Mouse (Mus musculus) CH12.LX (cell line): ENCODE measurements at regions not wholly inside any gene's neighbourhood (a gene's known extent, or its start where the extent isn't known, plus 50 kb on each side); places are given as distances from the start of the nearest gene placed in this dataset.

Source experiments
- DNase-seq: peaks from one replicate; pipeline ENCODE4 v3.0.0-alpha.2; 2013; ENCODE audit errors: extremely low read depth
- H3K27ac ChIP-seq: 2 replicates; pipeline ENCODE4 v1.5.1; 2012; ENCODE audit warnings: low read depth, mild to moderate bottlenecking, control low read depth, moderate library complexity; ENCODE audit not compliant: insufficient read depth
- H3K27me3 ChIP-seq: replicated peaks from 2 replicates; pipeline ENCODE3; 2012; ENCODE audit warnings: inconsistent platforms
- H3K36me3 ChIP-seq, 2 experiments: replicated peaks in 1 of 2; 2 replicates each; pipeline versions ENCODE3 to v1.6.1; 2012; ENCODE audit warnings: inconsistent platforms in 1 of 2, low read length in 1 of 2, mild to moderate bottlenecking in 1 of 2, mixed read lengths in 1 of 2, moderate library complexity in 1 of 2; ENCODE audit not compliant: control insufficient read depth in 1 of 2, insufficient read depth in 1 of 2
- H3K4me1 ChIP-seq, 2 experiments: 2 replicates each; pipeline ENCODE4 v1.6.1; 2012; ENCODE audit warnings: inconsistent platforms in 1 of 2, moderate library complexity in 1 of 2; ENCODE audit not compliant: insufficient read depth in 2 of 2, control insufficient read depth in 1 of 2
- H3K4me2 ChIP-seq: 2 replicates; pipeline ENCODE4 v1.6.1; 2012; ENCODE audit warnings: low read depth, mild to moderate bottlenecking, control low read depth; ENCODE audit not compliant: poor library complexity, insufficient read depth, severe bottlenecking
- H3K4me3 ChIP-seq, 3 experiments: fragments of 150-350 bp in 1 of 3; sonication (generic) in 1 of 3; replicated peaks in 1 of 3; 2 replicates each; pipeline versions ENCODE3 to v1.5.1; 2011 to 2012; ENCODE audit warnings: low read depth in 2 of 3, low read length in 2 of 3, mild to moderate bottlenecking in 2 of 3, moderate library complexity in 2 of 3, control low read depth in 1 of 3, improper control_type of control experiment in 1 of 3, inconsistent platforms in 1 of 3, mixed read lengths in 1 of 3; ENCODE audit not compliant: poor library complexity in 1 of 3
- H3K79me2 ChIP-seq: replicated peaks from 2 replicates; pipeline ENCODE4 v1.6.1; 2012; ENCODE audit warnings: mild to moderate bottlenecking, moderate library complexity; ENCODE audit not compliant: control insufficient read depth, poor library complexity, insufficient read depth, severe bottlenecking; ENCODE audit errors: extremely low read depth
- H3K9ac ChIP-seq: 2 replicates; pipeline ENCODE4 v1.6.1; 2012; ENCODE audit warnings: low read depth, mild to moderate bottlenecking, control low read depth, moderate library complexity; ENCODE audit not compliant: insufficient read depth
- H3K9me3 ChIP-seq: replicated peaks from 2 replicates; pipeline ENCODE3; 2012; ENCODE audit warnings: low read length, inconsistent platforms, mixed read lengths
- CHD2 ChIP-seq: IDR thresholded peaks from 2 replicates; pipeline ENCODE4 v1.6.1; 2011; ENCODE audit warnings: low read length, improper control_type of control experiment
- CTCF ChIP-seq, 2 experiments: IDR thresholded peaks in 1 of 2; conservative IDR thresholded peaks in 1 of 2; 2 replicates each; pipeline ENCODE4 v1.5.1; 2011 to 2012; ENCODE audit warnings: low read depth in 2 of 2, low read length in 2 of 2, improper control_type of control experiment in 1 of 2, inconsistent platforms in 1 of 2, mild to moderate bottlenecking in 1 of 2, moderate library complexity in 1 of 2
- E2F4 ChIP-seq: IDR thresholded peaks from 2 replicates; pipeline ENCODE4 v1.6.1; 2011; ENCODE audit warnings: low read depth, low read length, improper control_type of control experiment; ENCODE audit not compliant: insufficient replicate concordance
- EP300 ChIP-seq: IDR thresholded peaks from 2 replicates; pipeline ENCODE4 v1.6.1; 2011; ENCODE audit warnings: low read length, improper control_type of control experiment
- ETS1 ChIP-seq: conservative IDR thresholded peaks from 2 replicates; pipeline ENCODE4 v1.6.1; 2012; ENCODE audit warnings: low read depth, mild to moderate bottlenecking, inconsistent platforms, low read length, improper control_type of control experiment, moderate library complexity
- GABPA ChIP-seq: IDR thresholded peaks from 2 replicates; pipeline ENCODE4 v1.6.1; 2012; ENCODE audit warnings: low read depth, low read length, improper control_type of control experiment, inconsistent platforms; ENCODE audit not compliant: insufficient replicate concordance
- JUN ChIP-seq: IDR thresholded peaks from 2 replicates; pipeline ENCODE4 v1.6.1; 2011; ENCODE audit warnings: low read depth, mild to moderate bottlenecking, low read length, improper control_type of control experiment, moderate library complexity; ENCODE audit not compliant: insufficient read depth
- JUND ChIP-seq: conservative IDR thresholded peaks from 2 replicates; pipeline ENCODE4 v1.6.1; 2011; ENCODE audit warnings: low read depth, low read length, improper control_type of control experiment
- KAT2A ChIP-seq: IDR thresholded peaks from 2 replicates; pipeline ENCODE4 v1.6.1; 2012; ENCODE audit warnings: low read length, improper control_type of control experiment, inconsistent platforms; ENCODE audit not compliant: insufficient replicate concordance
- MEF2A ChIP-seq: IDR thresholded peaks from 2 replicates; pipeline ENCODE4 v1.6.1; 2014; ENCODE audit warnings: low read depth, mild to moderate bottlenecking, inconsistent platforms, low read length, improper control_type of control experiment, borderline replicate concordance
- MXI1 ChIP-seq: IDR thresholded peaks from 2 replicates; pipeline ENCODE4 v1.6.1; 2011; ENCODE audit warnings: mild to moderate bottlenecking, low read depth, low read length, improper control_type of control experiment
- MYC ChIP-seq: IDR thresholded peaks from 2 replicates; pipeline ENCODE4 v1.6.1; 2011; ENCODE audit warnings: low read depth, mild to moderate bottlenecking, improper control_type of control experiment, low read length
- NELFE ChIP-seq: IDR thresholded peaks from 2 replicates; pipeline ENCODE4 v1.6.1; 2011; ENCODE audit warnings: low read depth, low read length, improper control_type of control experiment
- NRF1 ChIP-seq: IDR thresholded peaks from 2 replicates; pipeline ENCODE4 v1.6.1; 2014; ENCODE audit warnings: low read depth, mild to moderate bottlenecking, inconsistent platforms, low read length, improper control_type of control experiment, moderate library complexity
- POLR2AphosphoS2 ChIP-seq: IDR thresholded peaks from 2 replicates; pipeline ENCODE4 v1.6.1; 2011; ENCODE audit warnings: low read depth, low read length, improper control_type of control experiment
- SMC3 ChIP-seq: IDR thresholded peaks from 2 replicates; pipeline ENCODE4 v1.6.1; 2011; ENCODE audit warnings: low read depth, low read length, improper control_type of control experiment
- TCF12 ChIP-seq: IDR thresholded peaks from 2 replicates; pipeline ENCODE4 v1.6.1; 2014; ENCODE audit warnings: low read depth, mild to moderate bottlenecking, inconsistent platforms, low read length, improper control_type of control experiment
- USF1 ChIP-seq: IDR thresholded peaks from 2 replicates; pipeline ENCODE4 v1.6.1; 2014; ENCODE audit warnings: low read depth, mild to moderate bottlenecking, inconsistent platforms, low read length, improper control_type of control experiment
- ZC3H11A ChIP-seq: IDR thresholded peaks from 2 replicates; pipeline ENCODE4 v1.6.1; 2012; ENCODE audit warnings: low read depth, mild to moderate bottlenecking, inconsistent platforms, low read length, improper control_type of control experiment
- ZKSCAN1 ChIP-seq: IDR thresholded peaks from 2 replicates; pipeline ENCODE4 v1.6.1; 2012; ENCODE audit warnings: low read depth, inconsistent platforms, low read length, improper control_type of control experiment, borderline replicate concordance
- ZMIZ1 ChIP-seq: IDR thresholded peaks from 2 replicates; pipeline ENCODE4 v1.6.1; 2012; ENCODE audit warnings: low read depth, mild to moderate bottlenecking, inconsistent platforms, low read length, improper control_type of control experiment
- ZNF384 ChIP-seq: IDR thresholded peaks from 2 replicates; pipeline ENCODE4 v1.6.1; 2012; ENCODE audit warnings: low read depth, low read length, improper control_type of control experiment, inconsistent platforms
- dilution Hi-C: fragments of 300-500 bp; cut with MboI; formaldehyde crosslinking; loops from 2 replicates; pipeline ENCODE4 v1.14.3; 2020; ENCODE audit warnings: low sequenced_read_pairs; ENCODE audit not compliant: extremely low pct_unique_long_range_greater_than_20kb, extremely low pct_ligation_motif_present
- in situ Hi-C: fragments of 300-500 bp; cut with MboI; formaldehyde crosslinking; loops from 3 replicates; pipeline ENCODE4 v1.14.3; 2019; ENCODE audit warnings: low sequenced_read_pairs, low pct_ligation_motif_present, low pct_unique_long_range_greater_than_20kb, mixed read lengths

DNA sequence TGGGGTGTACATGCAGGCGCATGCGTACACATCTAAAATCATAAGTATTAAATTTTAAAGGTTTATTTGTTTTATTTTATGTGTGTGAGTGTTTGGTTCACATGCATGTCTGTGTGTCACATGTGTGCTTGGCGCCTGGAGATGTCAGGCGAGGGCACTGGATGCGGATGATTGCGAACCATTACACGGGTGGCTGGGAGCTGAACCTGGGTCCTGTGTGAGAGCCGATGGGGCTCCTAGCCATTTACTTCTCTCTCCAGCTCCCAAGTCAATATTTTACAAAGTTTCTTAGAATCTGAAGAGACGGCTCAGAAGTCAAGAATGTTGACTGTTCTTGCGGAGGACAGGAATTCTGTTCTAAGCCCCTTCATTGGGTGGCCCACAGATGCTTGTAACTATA is 65.4 kb upstream of the Psmd7 start:
- H3K4me3 ChIP-seq, result no peak overlapping the region
- no peak overlapping the region for H3K9ac ChIP-seq
- in situ Hi-C loops (no loop called here), dilution Hi-C loops (no loop called here)
- TF ChIP-seq POLR2AphosphoS2 (no peak), MYC (no peak), ZC3H11A (no peak), MXI1 (no peak), NRF1 (no peak), EP300 (no peak), ZMIZ1 (no peak), ETS1 (no peak), CHD2 (no peak), CTCF (conservative IDR thresholded peaks at IDR 0.05 in 1 of 2, IDR thresholded peaks at IDR 0.05 in 1 of 2; ENCODE audit: low read depth in 2 of 2, low read length in 2 of 2) (no peak)
- H3K4me2 ChIP-seq, result no peak overlapping the region
- no peaks in the 10 kb centered on the region for H3K27me3 ChIP-seq
- no peak overlapping the region for H3K27ac ChIP-seq
- no peaks in the 10 kb centered on the region for H3K79me2 ChIP-seq
- no peaks in the 10 kb centered on the region for H3K4me1 ChIP-seq
- DNase-seq, result no peak
- peaks cover 3% of the 10 kb centered on the region for H3K9me3 ChIP-seq
- no peaks in the 10 kb centered on the region for H3K36me3 ChIP-seq

DNA sequence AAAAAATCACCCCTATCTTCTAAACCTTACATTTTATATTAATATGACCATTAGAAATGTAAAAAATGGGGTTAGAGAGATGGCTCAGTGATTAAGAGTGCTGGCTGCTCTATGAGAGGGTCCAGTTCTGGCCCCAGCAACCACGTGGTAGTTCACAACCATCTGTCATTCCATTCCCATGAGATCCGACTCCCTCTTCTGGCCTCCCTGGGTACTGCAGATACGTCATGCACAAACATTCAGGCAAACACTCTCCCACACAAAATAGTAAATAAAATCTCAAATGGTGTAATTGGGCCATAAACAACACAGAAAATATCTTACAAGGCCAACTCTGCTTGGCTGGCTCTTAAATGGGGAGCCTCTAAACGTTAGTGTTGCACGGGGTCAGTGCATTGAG is 68.4 kb upstream of the Psmd7 start:
- TF ChIP-seq JUN, result no peak
- no peak for TF ChIP-seq ZNF384
- no peak for TF ChIP-seq ZKSCAN1
- TF ChIP-seq USF1, result no peak
- no peak for TF ChIP-seq NELFE
- no peak for TF ChIP-seq ETS1
- TF ChIP-seq MEF2A, result no peak
- TF ChIP-seq GABPA, result no peak
- no peak for TF ChIP-seq E2F4
- TF ChIP-seq TCF12, result no peak
- TF ChIP-seq CHD2, result no peak
- no peak for TF ChIP-seq KAT2A
- TF ChIP-seq SMC3, result 0 out of 2 replicates have a peak, but pooled peaks have one; percentile 4
- TF ChIP-seq JUND, result no peak
- TF ChIP-seq CTCF (conservative IDR thresholded peaks at IDR 0.05 in 1 of 2, IDR thresholded peaks at IDR 0.05 in 1 of 2; ENCODE audit: low read depth in 2 of 2, low read length in 2 of 2), result peak; percentile 10 to 46; a peak in 2 of 4 replicates
- Histone ChIP-seq H3K9ac (no peak overlapping the region), H3K4me2 (no peak overlapping the region), H3K27me3 (no peaks in the 10 kb centered on the region), H3K36me3 (no peaks in the 10 kb centered on the region), H3K79me2 (no peaks in the 10 kb centered on the region), H3K9me3 (peaks cover 3% of the 10 kb centered on the region), H3K27ac (no peak overlapping the region), H3K4me3 (no peak overlapping the region), H3K4me1 (no peaks in the 10 kb centered on the region)
- dilution Hi-C loops (no loop called here), in situ Hi-C loops (no loop called here)
- DNase-seq, result peak; percentile 5
